Mouse (Mus musculus): Measurements from ENCODE around the gene Pcsk2.

Gene Pcsk2

GRCm38 (mm10) chr2:143832721-143833120 is 286.8 kb downstream of the Pcsk2 start:
- TF ChIP-seq GATA4 (IDR thresholded peaks at IDR 0.05; ENCODE audit: insufficient replicate concordance, low read length): no peak

GRCm38 (mm10) chr2:143834082-143834481 is 288.1 kb downstream of the Pcsk2 start:
- TF ChIP-seq GATA4 (IDR thresholded peaks at IDR 0.05; ENCODE audit: insufficient replicate concordance, low read length): no peak

- TF ChIP-seq GATA4 (IDR thresholded peaks at IDR 0.05; ENCODE audit: insufficient replicate concordance, low read length): no peak
Measured at GRCm38 (mm10) chr2:143835820-143836219, 289.9 kb downstream of the Pcsk2 start.

GRCm38 (mm10) chr2:143837291-143837701 is 291.3 kb downstream of the Pcsk2 start:
- TF ChIP-seq GATA4 (IDR thresholded peaks at IDR 0.05; ENCODE audit: insufficient replicate concordance, low read length): no peak

- TF ChIP-seq GATA4 (IDR thresholded peaks at IDR 0.05; ENCODE audit: insufficient replicate concordance, low read length): no peak
Measured at GRCm38 (mm10) chr2:143838698-143839097, 292.7 kb downstream of the Pcsk2 start.

GRCm38 (mm10) chr2:143839458-143839857 is 293.5 kb downstream of the Pcsk2 start:
- no peak for TF ChIP-seq GATA4 (IDR thresholded peaks at IDR 0.05; ENCODE audit: insufficient replicate concordance, low read length)

- TF ChIP-seq GATA4 (IDR thresholded peaks at IDR 0.05; ENCODE audit: insufficient replicate concordance, low read length): no peak
Measured at GRCm38 (mm10) chr2:143840895-143841294, 294.9 kb downstream of the Pcsk2 start.

GRCm38 (mm10) chr2:143841536-143841935 is 295.6 kb downstream of the Pcsk2 start:
- no peak for TF ChIP-seq GATA4 (IDR thresholded peaks at IDR 0.05; ENCODE audit: insufficient replicate concordance, low read length)

GRCm38 (mm10) chr2:143844779-143845178 is 298.8 kb downstream of the Pcsk2 start:
- no peak for TF ChIP-seq GATA4 (IDR thresholded peaks at IDR 0.05; ENCODE audit: insufficient replicate concordance, low read length)

GRCm38 (mm10) chr2:143846799-143847198 is 300.8 kb downstream of the Pcsk2 start:
- TF ChIP-seq GATA4 (IDR thresholded peaks at IDR 0.05; ENCODE audit: insufficient replicate concordance, low read length): no peak

GRCm38 (mm10) chr2:143847291-143847690 is 301.3 kb downstream of the Pcsk2 start:
- no peak for TF ChIP-seq GATA4 (IDR thresholded peaks at IDR 0.05; ENCODE audit: insufficient replicate concordance, low read length)

GRCm38 (mm10) chr2:143851354-143852221 is 305.6 kb downstream of the Pcsk2 start:
- TF ChIP-seq GATA4 (IDR thresholded peaks at IDR 0.05; ENCODE audit: insufficient replicate concordance, low read length): no peak

GRCm38 (mm10) chr2:143852295-143853275 is 306.6 kb downstream of the Pcsk2 start:
- TF ChIP-seq GATA4 (IDR thresholded peaks at IDR 0.05; ENCODE audit: insufficient replicate concordance, low read length): no peak

- no peak for TF ChIP-seq GATA4 (IDR thresholded peaks at IDR 0.05; ENCODE audit: insufficient replicate concordance, low read length)
Measured at GRCm38 (mm10) chr2:143853447-143853846, 307.5 kb downstream of the Pcsk2 start.

- TF ChIP-seq GATA4 (IDR thresholded peaks at IDR 0.05; ENCODE audit: insufficient replicate concordance, low read length): no peak
Measured at GRCm38 (mm10) chr2:143859166-143859565, 313.2 kb downstream of the Pcsk2 start.

All from liver, adult (tissue).